Mouse (Mus musculus): ENCODE data around the gene Crtc2. TPM values are rescaled to one million over a fixed set of nuclear protein-coding genes. Genes with fewer than 3 reads are reported as not detected.

The Crtc2 gene
- polyA plus RNA-seq, 1 experiment, result 32.4 TPM

GRCm38 (mm10) chr3:90212723-90213122 lies 41.2 kb upstream of the Crtc2 start:
- Histone ChIP-seq H3K27me3 (ENCODE audit: control insufficient read depth, insufficient read depth, low read length, poor library complexity, severe bottlenecking) (no peaks in the 10 kb centered on the region), H3K9me3 (replicated peaks; ENCODE audit: control insufficient read depth, insufficient read depth, low read length, poor library complexity, severe bottlenecking) (no peaks in the 10 kb centered on the region), H3K4me1 (ENCODE audit: control insufficient read depth, insufficient read depth, low read length) (no peaks in the 10 kb centered on the region), H3K9ac (ENCODE audit: low read depth, poor library complexity, severe bottlenecking) (peak overlapping the region; percentile 93), H3K27ac (ENCODE audit: insufficient read depth, low read length) (0 out of 2 replicates have a peak overlapping the region, but pooled peaks have one; percentile 1), H3K36me3 (ENCODE audit: control insufficient read depth, insufficient read depth, low read length, poor library complexity, severe bottlenecking) (peaks cover 49% of the 10 kb centered on the region), H3K4me3 (ENCODE audit: low read depth, low read length) (peak overlapping the region; percentile 93)
- TF ChIP-seq POLR2A (IDR thresholded peaks at IDR 0.05; ENCODE audit: insufficient read depth, low read length) (no peak), EP300 (IDR thresholded peaks at IDR 0.05; ENCODE audit: insufficient read depth, low read depth, low read length) (no peak), CTCF (IDR thresholded peaks at IDR 0.05; ENCODE audit: low read depth, low read length) (no peak)

GRCm38 (mm10) chr3:90213377-90213866 lies 40.5 kb upstream of the Crtc2 start, which contains the start of the genes Rps27 and Rab13:
Gene Rps27, minus strand, starts transcription at chr3:90213651.
Gene Rab13, plus strand, starts transcription at chr3:90213695.
- no peaks in the 10 kb centered on the region for H3K9me3 ChIP-seq (replicated peaks; ENCODE audit: control insufficient read depth, insufficient read depth, low read length, poor library complexity, severe bottlenecking)
- H3K4me3 ChIP-seq (ENCODE audit: low read depth, low read length), result peak within 1 kb of the TSS; percentile 93
- H3K27me3 ChIP-seq (ENCODE audit: control insufficient read depth, insufficient read depth, low read length, poor library complexity, severe bottlenecking), result no peaks in the 10 kb centered on the region
- peak within 1 kb of the TSS; percentile 70 for H3K27ac ChIP-seq (ENCODE audit: insufficient read depth, low read length)
- TF ChIP-seq CTCF (IDR thresholded peaks at IDR 0.05; ENCODE audit: low read depth, low read length), result no peak
- TF ChIP-seq POLR2A (IDR thresholded peaks at IDR 0.05; ENCODE audit: insufficient read depth, low read length), result peak; percentile 95
- no peaks in the 10 kb centered on the region for H3K4me1 ChIP-seq (ENCODE audit: control insufficient read depth, insufficient read depth, low read length)
- peak within 1 kb of the TSS; percentile 93 for H3K9ac ChIP-seq (ENCODE audit: low read depth, poor library complexity, severe bottlenecking)
- peaks cover 44% of the 10 kb centered on the region for H3K36me3 ChIP-seq (ENCODE audit: control insufficient read depth, insufficient read depth, low read length, poor library complexity, severe bottlenecking)

- H3K4me1 ChIP-seq (ENCODE audit: control insufficient read depth, insufficient read depth, low read length), result no peaks in the 10 kb centered on the region
- TF ChIP-seq CTCF (IDR thresholded peaks at IDR 0.05; ENCODE audit: low read depth, low read length) (no peak), POLR2A (IDR thresholded peaks at IDR 0.05; ENCODE audit: insufficient read depth, low read length) (no peak), EP300 (IDR thresholded peaks at IDR 0.05; ENCODE audit: insufficient read depth, low read depth, low read length) (no peak)
- H3K27ac ChIP-seq (ENCODE audit: insufficient read depth, low read length), result no peak overlapping the region
- peak overlapping the region; percentile 93 for H3K9ac ChIP-seq (ENCODE audit: low read depth, poor library complexity, severe bottlenecking)
- no peaks in the 10 kb centered on the region for H3K9me3 ChIP-seq (replicated peaks; ENCODE audit: control insufficient read depth, insufficient read depth, low read length, poor library complexity, severe bottlenecking)
- peaks cover 37% of the 10 kb centered on the region for H3K36me3 ChIP-seq (ENCODE audit: control insufficient read depth, insufficient read depth, low read length, poor library complexity, severe bottlenecking)
- H3K4me3 ChIP-seq (ENCODE audit: low read depth, low read length), result peak overlapping the region; percentile 93
- no peaks in the 10 kb centered on the region for H3K27me3 ChIP-seq (ENCODE audit: control insufficient read depth, insufficient read depth, low read length, poor library complexity, severe bottlenecking)
Observed at GRCm38 (mm10) chr3:90213956-90214684, 39.8 kb upstream of the Crtc2 start.

- Histone ChIP-seq H3K4me3 (ENCODE audit: low read depth, low read length) (no peak overlapping the region), H3K9ac (ENCODE audit: low read depth, poor library complexity, severe bottlenecking) (no peak overlapping the region), H3K4me1 (ENCODE audit: control insufficient read depth, insufficient read depth, low read length) (peaks cover 2% of the 10 kb centered on the region), H3K27me3 (ENCODE audit: control insufficient read depth, insufficient read depth, low read length, poor library complexity, severe bottlenecking) (no peaks in the 10 kb centered on the region), H3K36me3 (ENCODE audit: control insufficient read depth, insufficient read depth, low read length, poor library complexity, severe bottlenecking) (peaks cover 19% of the 10 kb centered on the region), H3K9me3 (replicated peaks; ENCODE audit: control insufficient read depth, insufficient read depth, low read length, poor library complexity, severe bottlenecking) (no peaks in the 10 kb centered on the region), H3K27ac (ENCODE audit: insufficient read depth, low read length) (no peak overlapping the region)
- TF ChIP-seq CTCF (IDR thresholded peaks at IDR 0.05; ENCODE audit: low read depth, low read length), result no peak
- TF ChIP-seq POLR2A (IDR thresholded peaks at IDR 0.05; ENCODE audit: insufficient read depth, low read length), result no peak
- TF ChIP-seq EP300 (IDR thresholded peaks at IDR 0.05; ENCODE audit: insufficient read depth, low read depth, low read length), result no peak
Observed at GRCm38 (mm10) chr3:90215825-90216380, 38.1 kb upstream of the Crtc2 start.

- Histone ChIP-seq H3K27me3 (ENCODE audit: control insufficient read depth, insufficient read depth, low read length, poor library complexity, severe bottlenecking) (no peaks in the 10 kb centered on the region), H3K9ac (ENCODE audit: low read depth, poor library complexity, severe bottlenecking) (peak overlapping the region; percentile 82), H3K4me1 (ENCODE audit: control insufficient read depth, insufficient read depth, low read length) (peaks cover 2% of the 10 kb centered on the region), H3K36me3 (ENCODE audit: control insufficient read depth, insufficient read depth, low read length, poor library complexity, severe bottlenecking) (no peaks in the 10 kb centered on the region), H3K27ac (ENCODE audit: insufficient read depth, low read length) (0 out of 2 replicates have a peak overlapping the region, but pooled peaks have one; percentile 7), H3K4me3 (ENCODE audit: low read depth, low read length) (no peak overlapping the region), H3K9me3 (replicated peaks; ENCODE audit: control insufficient read depth, insufficient read depth, low read length, poor library complexity, severe bottlenecking) (no peaks in the 10 kb centered on the region)
- TF ChIP-seq CTCF (IDR thresholded peaks at IDR 0.05; ENCODE audit: low read depth, low read length), result no peak
- TF ChIP-seq POLR2A (IDR thresholded peaks at IDR 0.05; ENCODE audit: insufficient read depth, low read length), result no peak
- no peak for TF ChIP-seq EP300 (IDR thresholded peaks at IDR 0.05; ENCODE audit: insufficient read depth, low read depth, low read length)
Observed at GRCm38 (mm10) chr3:90220088-90220487, 33.9 kb upstream of the Crtc2 start.

GRCm38 (mm10) chr3:90220531-90220951 lies 33.4 kb upstream of the Crtc2 start:
- Histone ChIP-seq H3K27ac (ENCODE audit: insufficient read depth, low read length) (no peak overlapping the region), H3K9me3 (replicated peaks; ENCODE audit: control insufficient read depth, insufficient read depth, low read length, poor library complexity, severe bottlenecking) (no peaks in the 10 kb centered on the region), H3K36me3 (ENCODE audit: control insufficient read depth, insufficient read depth, low read length, poor library complexity, severe bottlenecking) (no peaks in the 10 kb centered on the region), H3K9ac (ENCODE audit: low read depth, poor library complexity, severe bottlenecking) (peak overlapping the region; percentile 82), H3K4me3 (ENCODE audit: low read depth, low read length) (peak overlapping the region; percentile 68), H3K4me1 (ENCODE audit: control insufficient read depth, insufficient read depth, low read length) (peaks cover 3% of the 10 kb centered on the region), H3K27me3 (ENCODE audit: control insufficient read depth, insufficient read depth, low read length, poor library complexity, severe bottlenecking) (no peaks in the 10 kb centered on the region)
- TF ChIP-seq POLR2A (IDR thresholded peaks at IDR 0.05; ENCODE audit: insufficient read depth, low read length) (no peak), EP300 (IDR thresholded peaks at IDR 0.05; ENCODE audit: insufficient read depth, low read depth, low read length) (no peak), CTCF (IDR thresholded peaks at IDR 0.05; ENCODE audit: low read depth, low read length) (no peak)

Measured in ES-Bruce4 (cell line).